Mouse (Mus musculus) midbrain, embryonic 16.5 days (tissue): ENCODE measurements around the gene Vamp2. TPM values are rescaled to one million over a fixed set of nuclear protein-coding genes. Genes with fewer than 3 reads are reported as not detected.

Source experiments
- ATAC-seq: fragments of 200-750 bp; cut with Nextera tagmentation; 2 replicates; pipeline ENCODE4 v1.8.0; 2017; ENCODE audit warnings: moderate TSS enrichment
- H3K27ac ChIP-seq: fragments of 300-500 bp; sonication (generic); 2 replicates; pipeline ENCODE4 v1.5.1; 2014; ENCODE audit warnings: mild to moderate bottlenecking, low read length, mixed read lengths
- H3K27me3 ChIP-seq: fragments of 300-500 bp; sonication (generic); 2 replicates; pipeline ENCODE4 v1.6.1; 2014; ENCODE audit warnings: low read depth, low read length, mixed read lengths; ENCODE audit not compliant: control insufficient read depth, insufficient read depth
- H3K36me3 ChIP-seq: fragments of 300-500 bp; sonication (generic); 2 replicates; pipeline ENCODE4 v1.6.1; 2014; ENCODE audit warnings: mild to moderate bottlenecking, low read length, moderate library complexity, mixed read lengths; ENCODE audit not compliant: control insufficient read depth, insufficient read depth
- H3K4me1 ChIP-seq: fragments of 300-500 bp; sonication (generic); 2 replicates; pipeline ENCODE4 v1.6.1; 2014; ENCODE audit warnings: mild to moderate bottlenecking, low read length, mixed read lengths; ENCODE audit not compliant: control insufficient read depth, insufficient read depth
- H3K4me2 ChIP-seq: fragments of 300-500 bp; sonication (generic); 2 replicates; pipeline ENCODE4 v1.6.1; 2014; ENCODE audit warnings: mild to moderate bottlenecking, low read length, mixed read lengths
- H3K4me3 ChIP-seq: fragments of 300-500 bp; sonication (generic); 2 replicates; pipeline ENCODE4 v1.5.1; 2014; ENCODE audit warnings: low read depth, mild to moderate bottlenecking, low read length, moderate library complexity, mixed read lengths
- H3K9ac ChIP-seq: fragments of 300-500 bp; sonication (generic); 2 replicates; pipeline ENCODE4 v1.6.1; 2014; ENCODE audit warnings: low read depth, low read length, mixed read lengths
- H3K9me3 ChIP-seq: fragments of 300-500 bp; sonication (generic); replicated peaks from 2 replicates; pipeline ENCODE4 v1.6.1; 2014; ENCODE audit warnings: mild to moderate bottlenecking, low read length, mixed read lengths; ENCODE audit not compliant: control insufficient read depth, poor library complexity, severe bottlenecking
- WGBS: fragments of 180-500 bp; shearing (Covaris S2); extraction: QIAGEN DNeasy Blood & Tissue Kit; methylation state at CpG from one replicate; pipeline ENCODE4 v1.1.7; 2014; 5-methylcytosine and 5-hydroxymethylcytosine counted together
- polyA plus RNA-seq: library from polyadenylated mRNA; unstranded; fragments of >200 nt; fragmentation: Nextera tagmentation; extraction: Ambion mirVana; gene quantifications from 2 replicates; pipeline ENCODE4 v1.2.1, GENCODE M21; 2015

The Vamp2 gene
- polyA plus RNA-seq, 1 experiment from 2014 or later, result 438 TPM

- Histone ChIP-seq H3K9ac (no peak overlapping the region), H3K27me3 (no peaks in the 10 kb centered on the region), H3K9me3 (no peaks in the 10 kb centered on the region), H3K4me1 (peaks cover 27% of the 10 kb centered on the region), H3K4me3 (no peak overlapping the region), H3K27ac (no peak overlapping the region; the same call in 1 of the 2 replicates), H3K4me2 (no peak overlapping the region), H3K36me3 (peaks cover 8% of the 10 kb centered on the region; the same call in 1 of the 2 replicates)
- WGBS, result 39% methylated on average over 4 of the region's 4 CpGs
- no peak for ATAC-seq
Measured at GRCm38 (mm10) chr11:69087082-69087481, 1.2 kb upstream of the Vamp2 start.

GRCm38 (mm10) chr11:69087597-69087996, 693 bp upstream of the Vamp2 start:
- H3K4me3 ChIP-seq, result no peak overlapping the region
- H3K9me3 ChIP-seq, result no peaks in the 10 kb centered on the region
- peak overlapping the region; percentile 98 for H3K27ac ChIP-seq
- H3K9ac ChIP-seq, result no peak overlapping the region; the same call in 1 of the 2 replicates
- peak overlapping the region; percentile 85 for H3K4me2 ChIP-seq
- H3K36me3 ChIP-seq, result peaks cover 8% of the 10 kb centered on the region; the same call in 1 of the 2 replicates
- ATAC-seq, result no peak
- peaks cover 27% of the 10 kb centered on the region for H3K4me1 ChIP-seq
- 75% methylated on average over 2 of the region's 2 CpGs for WGBS
- no peaks in the 10 kb centered on the region for H3K27me3 ChIP-seq

DNA sequence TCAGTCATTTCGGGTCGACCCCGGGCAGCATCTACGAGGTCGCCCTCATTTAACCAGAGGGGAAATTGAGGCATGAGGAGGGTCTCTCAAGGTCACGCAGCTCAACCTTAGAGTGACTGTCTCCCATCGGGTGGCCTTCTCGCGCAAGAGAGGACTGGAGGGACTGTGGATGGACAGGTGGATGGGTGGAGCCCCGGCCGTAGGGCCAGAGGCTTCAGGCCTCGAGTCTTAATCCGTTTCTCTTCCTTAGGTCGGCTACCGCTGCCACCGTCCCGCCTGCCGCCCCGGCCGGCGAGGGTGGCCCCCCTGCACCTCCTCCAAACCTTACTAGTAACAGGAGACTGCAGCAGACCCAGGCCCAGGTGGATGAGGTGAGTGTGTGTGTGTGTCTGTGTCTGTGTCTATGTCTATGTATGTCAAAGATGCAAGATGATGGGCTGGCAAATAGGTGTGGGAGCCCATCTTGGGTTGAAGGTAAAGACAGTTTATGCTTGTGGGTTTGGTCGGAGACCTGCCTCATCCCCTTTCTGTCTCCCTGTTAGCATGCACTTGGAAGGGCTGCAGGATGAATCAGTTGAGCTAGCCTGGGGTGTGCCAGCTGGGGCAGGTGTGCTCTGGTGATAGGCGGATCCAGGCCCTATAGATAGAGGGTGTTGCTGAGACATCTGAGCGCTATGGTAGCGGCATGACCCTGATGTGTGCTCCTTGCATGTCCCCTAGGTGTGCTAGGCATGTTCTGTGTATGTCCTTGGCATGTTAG, 746 bp downstream of the Vamp2 start:
- H3K4me3 ChIP-seq, result peak overlapping the region; percentile 83
- H3K4me2 ChIP-seq, result peak overlapping the region; percentile 85
- H3K27ac ChIP-seq, result peak overlapping the region; percentile 98
- 11% methylated on average over 25 of the region's 25 CpGs for WGBS
- H3K9me3 ChIP-seq, result no peaks in the 10 kb centered on the region
- peak overlapping the region; percentile 99 for H3K9ac ChIP-seq
- ATAC-seq, result peak; percentile 26
- peaks cover 8% of the 10 kb centered on the region; the same call in 1 of the 2 replicates for H3K36me3 ChIP-seq
- H3K4me1 ChIP-seq, result peaks cover 27% of the 10 kb centered on the region
- no peaks in the 10 kb centered on the region for H3K27me3 ChIP-seq

DNA sequence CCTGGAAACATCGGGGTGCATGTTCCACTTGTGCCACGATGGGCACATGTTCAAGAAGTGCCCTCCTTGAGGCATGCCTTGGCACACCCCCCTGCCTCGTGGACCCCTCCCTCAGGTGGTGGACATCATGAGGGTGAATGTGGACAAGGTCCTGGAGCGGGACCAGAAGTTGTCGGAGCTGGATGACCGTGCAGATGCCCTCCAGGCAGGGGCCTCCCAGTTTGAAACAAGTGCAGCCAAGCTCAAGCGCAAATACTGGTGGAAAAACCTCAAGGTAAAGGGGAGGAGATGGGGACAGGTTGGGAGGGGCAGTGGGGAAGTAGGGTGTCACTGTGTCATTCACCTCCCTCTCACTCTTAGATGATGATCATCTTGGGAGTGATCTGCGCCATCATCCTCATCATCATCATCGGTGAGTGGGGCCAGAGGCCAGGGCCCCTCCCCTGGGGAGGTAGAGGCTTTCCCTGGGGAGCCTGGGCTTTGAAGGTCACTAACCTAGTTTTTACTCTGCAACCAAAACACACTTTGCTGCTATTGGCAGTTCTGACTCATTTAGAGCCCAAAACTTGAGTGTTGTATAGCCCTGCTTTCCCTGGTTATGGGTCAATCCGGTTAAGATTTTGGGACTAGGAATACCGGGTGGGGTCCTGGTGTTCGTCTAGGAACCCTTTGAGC, 1.5 kb downstream of the Vamp2 start:
- H3K4me3 ChIP-seq, result peak overlapping the region; percentile 83
- no peaks in the 10 kb centered on the region for H3K27me3 ChIP-seq
- H3K27ac ChIP-seq, result no peak overlapping the region
- H3K4me2 ChIP-seq, result peak overlapping the region; percentile 85
- peaks cover 30% of the 10 kb centered on the region for H3K4me1 ChIP-seq
- no peak for ATAC-seq
- 92% methylated on average over 12 of the region's 12 CpGs for WGBS
- H3K36me3 ChIP-seq, result peaks cover 8% of the 10 kb centered on the region; the same call in 1 of the 2 replicates
- H3K9me3 ChIP-seq, result no peaks in the 10 kb centered on the region
- peak overlapping the region; percentile 99 for H3K9ac ChIP-seq

GRCm38 (mm10) chr11:69090367-69090766, 2.1 kb downstream of the Vamp2 start:
- peaks cover 32% of the 10 kb centered on the region for H3K4me1 ChIP-seq
- peaks cover 8% of the 10 kb centered on the region; the same call in 1 of the 2 replicates for H3K36me3 ChIP-seq
- H3K27me3 ChIP-seq, result no peaks in the 10 kb centered on the region
- no peaks in the 10 kb centered on the region for H3K9me3 ChIP-seq
- no peak for ATAC-seq
- 57% methylated on average over 6 of the region's 6 CpGs for WGBS
- H3K27ac ChIP-seq, result no peak overlapping the region
- H3K9ac ChIP-seq, result no peak overlapping the region
- H3K4me2 ChIP-seq, result peak overlapping the region; percentile 85
- no peak overlapping the region for H3K4me3 ChIP-seq

- no peaks in the 10 kb centered on the region for H3K27me3 ChIP-seq
- H3K27ac ChIP-seq, result no peak overlapping the region
- H3K9ac ChIP-seq, result 0 out of 2 replicates have a peak overlapping the region, but pooled peaks have one; percentile 7
- no peak overlapping the region for H3K4me3 ChIP-seq
- no peaks in the 10 kb centered on the region for H3K9me3 ChIP-seq
- H3K36me3 ChIP-seq, result peaks cover 8% of the 10 kb centered on the region; the same call in 1 of the 2 replicates
- ATAC-seq, result no peak
- WGBS, result 61% methylated on average over 7 of the region's 7 CpGs
- no peak overlapping the region for H3K4me2 ChIP-seq
- H3K4me1 ChIP-seq, result peaks cover 43% of the 10 kb centered on the region
Measured at GRCm38 (mm10) chr11:69091566-69092385, 3.5 kb downstream of the Vamp2 start.

- no peaks in the 10 kb centered on the region for H3K9me3 ChIP-seq
- H3K9ac ChIP-seq, result no peak overlapping the region
- 3% methylated on average over 3 of the region's 3 CpGs for WGBS
- H3K4me3 ChIP-seq, result no peak overlapping the region
- peaks cover 48% of the 10 kb centered on the region for H3K4me1 ChIP-seq
- no peak overlapping the region for H3K4me2 ChIP-seq
- H3K27ac ChIP-seq, result no peak overlapping the region
- H3K27me3 ChIP-seq, result no peaks in the 10 kb centered on the region
- no peak for ATAC-seq
- peaks cover 8% of the 10 kb centered on the region; the same call in 1 of the 2 replicates for H3K36me3 ChIP-seq
Measured at GRCm38 (mm10) chr11:69092386-69092751, 4.1 kb downstream of the Vamp2 start.

- 85% methylated on average over 4 of the region's 4 CpGs for WGBS
- Histone ChIP-seq H3K4me1 (peaks cover 48% of the 10 kb centered on the region), H3K4me2 (no peak overlapping the region), H3K27ac (no peak overlapping the region), H3K27me3 (no peaks in the 10 kb centered on the region), H3K4me3 (no peak overlapping the region), H3K9me3 (no peaks in the 10 kb centered on the region), H3K36me3 (peaks cover 8% of the 10 kb centered on the region; the same call in 1 of the 2 replicates), H3K9ac (no peak overlapping the region)
- no peak for ATAC-seq
Measured at GRCm38 (mm10) chr11:69092871-69093270, 4.6 kb downstream of the Vamp2 start.
